Mouse (Mus musculus): ENCODE results near the gene Mrpl45.
"Not testable (repeated sequence)": the region's sequence is repeated elsewhere in the genome, so short reads cannot be mapped to it uniquely, and the experiment has no call there.

Gene Mrpl45

DNA sequence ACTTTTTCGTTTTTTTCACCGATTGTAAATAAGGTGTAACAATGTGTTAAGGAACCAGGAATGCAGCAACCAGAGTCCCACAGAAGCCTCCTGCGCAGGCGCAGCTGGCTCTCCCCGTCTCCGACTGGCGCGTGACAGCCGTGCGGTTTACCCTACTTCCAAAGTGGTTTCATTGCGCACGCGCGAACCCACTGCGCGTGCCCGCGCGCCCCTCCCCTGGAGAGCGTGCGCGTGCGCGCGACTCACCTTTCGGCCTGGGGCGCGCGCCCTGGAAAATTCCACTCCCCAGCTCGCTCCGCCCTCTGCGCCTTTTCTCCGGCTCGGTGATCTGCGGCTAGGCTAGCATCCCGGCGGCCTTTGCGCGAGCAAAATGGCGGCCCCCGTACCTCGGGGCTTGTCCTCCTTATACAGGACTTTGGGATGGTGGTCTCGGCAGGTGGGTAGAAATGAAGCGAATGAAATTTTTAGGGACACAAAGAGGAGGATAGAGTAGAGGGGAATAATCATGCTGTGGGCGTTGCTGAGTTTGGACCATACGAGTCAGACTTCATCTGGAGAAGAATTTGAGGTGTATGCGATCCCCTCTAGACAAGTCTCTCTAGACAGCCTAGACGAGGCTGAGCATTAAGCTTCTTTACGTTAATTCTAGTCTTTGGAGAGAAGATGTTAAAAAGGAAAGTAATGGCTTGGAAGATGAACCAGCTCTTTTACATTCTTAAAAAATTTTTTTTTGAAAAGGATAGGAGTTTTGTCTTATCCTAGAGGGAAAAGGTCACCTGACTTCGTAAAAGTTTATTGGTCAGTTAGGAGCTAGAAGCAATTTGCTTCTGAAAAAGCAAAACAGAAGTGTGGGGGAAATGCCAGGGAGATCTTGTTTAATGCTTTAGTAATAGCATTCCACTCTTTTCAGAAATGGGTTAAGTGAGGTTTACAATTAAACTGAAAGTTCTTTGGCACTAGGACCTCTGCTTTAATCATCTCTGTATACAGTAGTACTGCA, at the start of gene Mrpl45:
Gene Mrpl45 (plus strand): TSS at position 213 of the 1,000 bp plus-strand sequence.
- peak; percentile 99 for DNase-seq (ENCODE audit: low read depth, low spot score)

DNA sequence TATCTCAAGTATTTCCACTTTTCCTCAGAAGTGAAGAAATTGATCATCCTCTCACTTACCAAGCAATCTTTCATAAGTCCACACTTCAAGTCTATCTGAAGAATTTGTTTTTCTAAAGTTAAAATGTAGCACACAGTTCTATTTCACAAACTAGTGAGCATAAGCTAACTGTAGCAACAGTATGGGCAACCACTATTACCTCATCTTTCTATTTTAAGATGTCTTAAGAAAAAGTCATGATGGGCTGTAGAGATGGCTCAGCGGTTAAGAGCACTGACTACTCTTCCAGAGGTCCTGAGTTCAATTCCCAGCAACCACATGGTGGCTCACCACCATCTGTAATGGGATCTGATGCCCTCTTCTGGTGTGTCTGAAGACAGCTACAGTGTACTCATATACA, 49.0 kb upstream of the Mrpl45 start:
- not testable (repeated sequence) for DNase-seq (ENCODE audit: low read depth, low spot score)

- DNase-seq (ENCODE audit: low read depth, low spot score): not testable (repeated sequence)
These were observed 45.5 kb upstream of the Mrpl45 start for GRCm38 (mm10) chr11:97270004-97270403.

- no peak for DNase-seq (ENCODE audit: low read depth, low spot score)
These were observed 42.7 kb upstream of the Mrpl45 start for GRCm38 (mm10) chr11:97272835-97273234.

GRCm38 (mm10) chr11:97273613-97274012, 41.9 kb upstream of the Mrpl45 start:
- DNase-seq (ENCODE audit: low read depth, low spot score): peak; percentile 47

DNA sequence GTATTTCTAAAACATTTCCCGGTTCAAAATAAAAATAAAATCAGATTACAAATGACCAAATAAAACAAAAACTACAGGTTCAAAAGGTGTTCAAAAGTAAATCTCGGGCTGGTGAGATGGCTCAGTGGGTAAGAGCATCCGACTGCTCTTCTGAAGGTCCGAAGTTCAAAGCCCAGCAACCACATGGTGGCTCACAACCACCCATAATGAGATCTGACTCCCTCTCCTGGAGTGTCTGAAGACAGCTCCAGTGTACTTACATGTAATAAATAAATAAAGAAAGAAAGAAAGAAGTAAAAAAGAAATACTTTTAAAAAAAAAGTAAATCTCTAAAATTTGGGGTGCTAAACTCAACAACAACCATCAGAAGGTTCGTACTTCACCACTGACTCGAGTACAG, 40.6 kb upstream of the Mrpl45 start:
- not testable (repeated sequence) for DNase-seq (ENCODE audit: low read depth, low spot score)

DNA sequence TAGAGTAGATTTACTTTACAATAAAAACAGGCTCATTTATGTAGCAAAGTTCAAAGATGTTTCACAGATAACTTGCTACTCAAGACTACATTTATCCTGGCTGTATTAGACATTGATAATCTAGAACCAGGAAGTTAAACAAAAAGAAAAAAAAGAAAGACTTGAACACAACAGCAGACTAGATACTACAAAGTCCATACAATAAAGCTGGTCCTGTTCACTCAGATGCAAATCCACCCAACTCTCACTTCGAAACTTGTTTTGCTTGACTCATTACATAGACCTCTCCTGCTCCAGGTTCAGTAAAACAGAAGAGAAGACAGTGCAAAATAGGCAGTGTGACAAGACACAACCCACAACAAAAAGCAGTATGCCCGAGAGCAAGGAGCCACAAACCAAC, 40.2 kb upstream of the Mrpl45 start:
- no peak for DNase-seq (ENCODE audit: low read depth, low spot score)

- no peak for DNase-seq (ENCODE audit: low read depth, low spot score)
These were observed 39.5 kb upstream of the Mrpl45 start for GRCm38 (mm10) chr11:97276019-97276418.

GRCm38 (mm10) chr11:97277166-97277565, 38.4 kb upstream of the Mrpl45 start:
- no peak for DNase-seq (ENCODE audit: low read depth, low spot score)

DNA sequence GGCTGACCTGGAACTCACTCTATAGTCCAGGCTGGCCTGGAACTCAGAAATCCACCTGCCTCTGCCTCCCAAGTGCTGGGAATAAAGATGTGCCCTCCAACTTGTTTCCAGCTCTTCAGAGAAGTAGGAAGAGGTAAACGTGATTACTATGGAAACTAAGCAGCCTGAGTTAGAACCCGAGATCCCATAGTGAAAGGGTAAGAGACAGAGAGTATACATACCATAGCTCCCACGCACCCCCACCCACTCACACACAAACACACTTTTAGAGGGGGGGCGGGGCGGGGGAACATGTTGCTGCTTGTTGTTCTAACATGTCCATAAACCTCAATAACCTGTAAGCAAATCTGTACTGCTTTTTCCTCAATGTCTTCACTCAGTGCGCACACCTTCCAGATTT, 37.1 kb upstream of the Mrpl45 start:
- DNase-seq (ENCODE audit: low read depth, low spot score): no peak

GRCm38 (mm10) chr11:97279040-97279404, 36.5 kb upstream of the Mrpl45 start:
- no peak for DNase-seq (ENCODE audit: low read depth, low spot score)

DNA sequence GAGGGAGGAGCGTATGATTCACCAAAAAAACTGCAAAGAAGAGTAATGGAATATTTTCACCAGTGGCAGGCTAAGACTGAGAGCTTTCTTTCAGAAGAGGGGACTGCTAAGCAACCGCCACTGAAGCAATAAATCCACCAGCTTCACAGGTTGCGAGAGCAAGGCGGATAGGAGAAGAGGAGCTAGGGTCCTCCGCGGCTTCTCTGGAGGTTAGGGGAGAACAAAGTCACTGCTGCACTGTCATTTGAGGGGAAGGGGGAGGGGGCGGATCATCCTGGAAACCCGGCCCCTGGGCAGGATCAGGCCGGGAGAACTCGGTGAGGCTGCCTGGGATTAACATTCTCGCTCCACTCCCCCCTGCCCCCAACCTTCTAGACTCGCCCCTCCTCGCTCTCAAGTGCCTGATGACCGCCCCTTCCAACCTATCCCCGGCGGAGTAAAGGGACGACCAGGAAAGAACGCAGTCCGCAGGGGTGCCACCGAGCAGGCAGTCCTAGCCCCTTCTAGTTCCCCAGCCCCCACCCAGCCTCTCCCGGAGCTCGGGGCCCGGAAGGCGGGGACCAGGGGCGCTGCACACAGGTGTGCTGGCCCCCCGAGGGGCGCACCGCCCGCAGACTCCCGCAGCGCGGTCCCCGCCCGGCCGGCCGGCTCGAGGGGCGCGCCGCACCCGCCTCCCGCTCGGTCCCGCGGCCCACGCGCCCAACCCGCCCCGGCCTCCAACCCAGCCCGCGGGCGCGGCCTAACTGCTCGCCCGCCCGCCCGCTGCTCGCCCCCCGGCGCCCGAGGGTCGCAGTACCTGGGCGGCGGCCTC, 35.9 kb upstream of the Mrpl45 start:
- peak; percentile 48 for DNase-seq (ENCODE audit: low read depth, low spot score)

GRCm38 (mm10) chr11:97280216-97280861, 35.2 kb upstream of the Mrpl45 start, which contains the start of gene Npepps:
TSS of gene Npepps (minus strand) at chr11:97280638.
- DNase-seq (ENCODE audit: low read depth, low spot score): peak; percentile 89

DNA sequence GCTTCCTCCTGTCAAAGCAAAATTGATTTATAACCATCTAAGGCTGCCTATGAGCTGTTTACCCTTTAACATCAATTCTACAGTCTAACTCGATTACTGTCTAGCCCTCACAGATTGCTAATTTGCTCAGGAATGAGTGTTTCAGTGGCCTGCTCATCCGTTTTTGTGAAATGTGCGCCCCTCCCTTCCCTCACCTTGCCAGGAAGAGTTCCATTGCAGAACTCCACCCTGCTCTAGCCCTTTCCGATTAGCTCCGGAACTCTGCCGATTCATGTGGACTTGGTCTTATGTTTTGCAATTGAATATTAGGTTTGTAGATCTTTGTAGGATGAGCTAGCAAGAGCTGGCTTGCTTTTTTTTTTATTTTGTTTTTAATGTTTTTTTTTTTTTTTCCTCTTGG, 33.3 kb upstream of the Mrpl45 start:
- DNase-seq (ENCODE audit: low read depth, low spot score): no peak

- DNase-seq (ENCODE audit: low read depth, low spot score): no peak
These were observed 30.7 kb upstream of the Mrpl45 start for GRCm38 (mm10) chr11:97284854-97285253.

DNA sequence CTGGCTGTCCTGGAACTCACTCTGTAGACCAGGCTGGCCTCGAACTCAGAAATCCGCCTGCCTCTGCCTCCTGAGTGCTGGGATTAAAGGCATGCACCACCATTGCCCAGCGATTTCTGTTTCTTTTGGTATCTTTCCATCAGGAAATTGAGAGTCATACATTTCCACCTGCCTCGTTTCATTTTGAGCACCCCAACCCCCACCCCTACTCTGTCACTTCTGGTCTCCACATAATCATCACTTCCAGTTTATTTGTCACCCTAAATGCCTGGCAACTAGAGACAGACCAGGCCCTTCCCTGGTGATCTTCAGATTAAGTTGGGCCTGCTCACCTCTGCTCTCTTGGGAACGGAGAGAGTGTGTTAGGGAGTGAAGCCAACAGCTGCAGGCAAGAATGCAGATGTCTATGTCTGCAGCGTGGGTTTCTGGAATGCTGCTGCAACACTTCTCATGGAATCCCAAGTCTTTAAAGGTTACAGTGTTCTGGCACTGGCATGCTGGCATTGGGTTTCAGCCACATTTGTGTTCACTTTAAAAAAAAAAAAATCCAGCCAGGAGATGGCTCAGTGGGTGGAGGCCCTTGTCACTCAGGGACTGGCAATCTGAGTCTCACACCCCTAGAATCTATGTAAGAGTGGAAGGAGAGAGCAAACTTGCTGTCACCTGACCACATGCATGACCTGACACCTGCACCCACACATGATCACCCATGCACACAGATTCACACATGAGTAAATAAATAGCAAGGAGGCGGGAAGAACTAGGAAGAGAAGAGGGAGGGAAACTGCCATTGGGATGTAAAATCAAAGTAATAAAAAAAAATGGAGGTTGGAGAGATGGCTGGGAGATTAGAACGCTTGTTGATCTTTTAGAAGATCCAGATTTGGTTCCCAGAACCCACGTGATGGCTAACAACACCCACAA, 29.4 kb upstream of the Mrpl45 start:
- no peak for DNase-seq (ENCODE audit: low read depth, low spot score)

DNA sequence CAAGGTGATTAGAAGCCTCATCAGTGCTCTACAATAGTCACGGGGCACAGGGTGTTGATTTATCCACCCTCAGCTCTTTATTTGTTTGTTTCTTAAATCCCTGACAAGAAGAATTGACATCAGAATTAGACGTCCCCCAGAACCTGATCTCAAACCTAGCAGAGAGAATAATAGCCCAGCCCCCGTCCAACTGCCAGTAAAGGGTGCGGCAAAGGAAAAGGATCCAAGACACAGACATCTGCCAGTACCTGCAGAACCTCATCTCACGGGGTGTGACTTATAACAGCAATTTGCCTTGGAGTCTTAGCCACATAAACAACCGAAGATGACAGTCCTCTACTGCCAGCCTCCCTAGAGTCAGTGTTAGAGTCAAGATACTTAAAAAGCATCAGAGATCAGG, 28.5 kb upstream of the Mrpl45 start:
- DNase-seq (ENCODE audit: low read depth, low spot score): no peak

GRCm38 (mm10) chr11:97287643-97288042, 27.9 kb upstream of the Mrpl45 start:
- no peak for DNase-seq (ENCODE audit: low read depth, low spot score)

DNA sequence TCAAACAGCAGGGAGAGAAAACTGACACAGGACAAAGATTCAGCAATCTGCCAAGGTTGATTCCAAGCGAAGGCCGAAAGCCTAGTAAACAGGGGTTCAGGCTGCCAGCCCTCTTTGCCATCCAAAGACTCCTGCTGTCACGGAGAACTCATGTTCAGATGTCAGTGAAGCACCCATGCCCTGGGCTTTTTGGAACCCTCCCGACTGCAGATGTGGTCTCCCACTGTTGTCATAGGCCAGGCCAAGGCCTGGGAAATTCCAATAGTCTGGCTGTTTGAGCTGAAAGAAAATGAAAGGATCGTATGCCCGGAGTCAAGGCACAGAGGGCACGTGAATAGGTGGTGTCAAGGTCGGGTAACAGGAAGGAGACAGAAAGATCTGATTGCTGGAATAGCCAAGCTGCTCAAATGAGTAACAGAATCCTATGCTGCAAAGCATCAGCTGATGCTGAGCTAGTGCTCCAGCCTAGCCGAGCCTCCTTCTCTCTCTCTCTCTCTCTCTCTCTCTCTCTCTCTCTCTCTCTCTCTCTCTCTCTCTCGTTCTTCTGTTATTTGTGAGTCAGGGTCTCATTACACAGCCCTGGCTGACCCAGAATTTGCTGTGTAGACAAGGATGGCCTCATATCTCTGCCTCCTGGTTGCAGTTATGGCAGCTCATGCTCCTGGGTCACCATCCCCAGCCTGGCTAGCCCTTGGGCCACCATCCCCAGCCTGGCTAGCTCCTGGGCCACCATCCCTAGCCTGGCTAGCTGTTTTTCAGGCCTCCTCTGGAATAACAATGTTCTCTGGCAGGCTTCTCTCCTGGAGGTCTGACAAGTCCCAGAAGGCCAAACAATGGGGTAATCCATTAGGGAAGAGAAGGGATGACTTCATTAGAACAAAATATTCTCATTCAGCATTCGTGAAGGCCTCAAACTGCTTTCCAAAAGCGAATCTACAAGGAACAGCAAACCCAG, 26.0 kb upstream of the Mrpl45 start:
- DNase-seq (ENCODE audit: low read depth, low spot score): no peak

- DNase-seq (ENCODE audit: low read depth, low spot score): no peak
These were observed 22.8 kb upstream of the Mrpl45 start for GRCm38 (mm10) chr11:97292731-97293130.

Data from CD4-positive, CD25-positive, alpha-beta regulatory T cell, adult 2 months (primary cell).